Mouse (Mus musculus): ENCODE results near the gene Col7a1. TPM values are rescaled to one million over a fixed set of nuclear protein-coding genes. Genes with fewer than 3 reads are reported as not detected.

Gene Col7a1
- polyA plus RNA-seq, 1 experiment, result 7.9 TPM

- Histone ChIP-seq H3K36me3 (ENCODE audit: control insufficient read depth, insufficient read depth, low read length) (no peaks in the 10 kb centered on the region), H3K27ac (ENCODE audit: control insufficient read depth, insufficient read depth, low read length) (no peak overlapping the region), H3K4me1 (replicated peaks; ENCODE audit: control insufficient read depth, insufficient read depth, low read length) (peaks cover 17% of the 10 kb centered on the region), H3K4me3 (ENCODE audit: control insufficient read depth, insufficient read depth, low read length) (no peak overlapping the region), H3K27me3 (ENCODE audit: control insufficient read depth, insufficient read depth, low read length) (no peaks in the 10 kb centered on the region)
- DNase-seq, result no peak
- WGBS, result 58% methylated on average over 10 of the region's 10 CpGs
- TF ChIP-seq CTCF (IDR thresholded peaks at IDR 0.05; ENCODE audit: borderline replicate concordance, control insufficient read depth, extremely low read depth, insufficient read depth, low read length, poor library complexity) (no peak), POLR2A (IDR thresholded peaks at IDR 0.05; ENCODE audit: control insufficient read depth, extremely low read depth, insufficient read depth, low read length, poor library complexity) (no peak)
These were observed 55.7 kb downstream of the Col7a1 start for GRCm38 (mm10) chr9:109008994-109009635.

- H3K27ac ChIP-seq (ENCODE audit: control insufficient read depth, insufficient read depth, low read length), result no peak overlapping the region
- H3K27me3 ChIP-seq (ENCODE audit: control insufficient read depth, insufficient read depth, low read length), result no peaks in the 10 kb centered on the region
- H3K4me3 ChIP-seq (ENCODE audit: control insufficient read depth, insufficient read depth, low read length), result no peak overlapping the region
- DNase-seq, result no peak
- whole genome bisulfite sequencing, result 13% methylated on average over 17 of the region's 17 CpGs
- TF ChIP-seq CTCF (IDR thresholded peaks at IDR 0.05; ENCODE audit: borderline replicate concordance, control insufficient read depth, extremely low read depth, insufficient read depth, low read length, poor library complexity), result no peak
- TF ChIP-seq POLR2A (IDR thresholded peaks at IDR 0.05; ENCODE audit: control insufficient read depth, extremely low read depth, insufficient read depth, low read length, poor library complexity), result 0 out of 2 replicates have a peak, but pooled peaks have one; percentile 20
- H3K4me1 ChIP-seq (replicated peaks; ENCODE audit: control insufficient read depth, insufficient read depth, low read length), result peaks cover 17% of the 10 kb centered on the region
- no peaks in the 10 kb centered on the region for H3K36me3 ChIP-seq (ENCODE audit: control insufficient read depth, insufficient read depth, low read length)
These were observed 56.4 kb downstream of the Col7a1 start for GRCm38 (mm10) chr9:109009636-109010315.

- WGBS, result 75% methylated on average over 14 of the region's 14 CpGs
- no peaks in the 10 kb centered on the region for H3K27me3 ChIP-seq (ENCODE audit: control insufficient read depth, insufficient read depth, low read length)
- TF ChIP-seq POLR2A (IDR thresholded peaks at IDR 0.05; ENCODE audit: control insufficient read depth, extremely low read depth, insufficient read depth, low read length, poor library complexity), result no peak
- no peak for TF ChIP-seq CTCF (IDR thresholded peaks at IDR 0.05; ENCODE audit: borderline replicate concordance, control insufficient read depth, extremely low read depth, insufficient read depth, low read length, poor library complexity)
- no peak for DNase-seq
- H3K36me3 ChIP-seq (ENCODE audit: control insufficient read depth, insufficient read depth, low read length), result no peaks in the 10 kb centered on the region
- no peak overlapping the region for H3K4me3 ChIP-seq (ENCODE audit: control insufficient read depth, insufficient read depth, low read length)
- peaks cover 17% of the 10 kb centered on the region for H3K4me1 ChIP-seq (replicated peaks; ENCODE audit: control insufficient read depth, insufficient read depth, low read length)
- no peak overlapping the region for H3K27ac ChIP-seq (ENCODE audit: control insufficient read depth, insufficient read depth, low read length)
These were observed 56.9 kb downstream of the Col7a1 start for GRCm38 (mm10) chr9:109010316-109010690.

GRCm38 (mm10) chr9:109015397-109015796 is 62.0 kb downstream of the Col7a1 start:
- no peak overlapping the region for H3K4me3 ChIP-seq (ENCODE audit: control insufficient read depth, insufficient read depth, low read length)
- no peaks in the 10 kb centered on the region for H3K27me3 ChIP-seq (ENCODE audit: control insufficient read depth, insufficient read depth, low read length)
- no peaks in the 10 kb centered on the region for H3K36me3 ChIP-seq (ENCODE audit: control insufficient read depth, insufficient read depth, low read length)
- no peak for DNase-seq
- no peaks in the 10 kb centered on the region; the same call in 1 of the 2 replicates for H3K4me1 ChIP-seq (replicated peaks; ENCODE audit: control insufficient read depth, insufficient read depth, low read length)
- TF ChIP-seq CTCF (IDR thresholded peaks at IDR 0.05; ENCODE audit: borderline replicate concordance, control insufficient read depth, extremely low read depth, insufficient read depth, low read length, poor library complexity), result no peak
- no peak for TF ChIP-seq POLR2A (IDR thresholded peaks at IDR 0.05; ENCODE audit: control insufficient read depth, extremely low read depth, insufficient read depth, low read length, poor library complexity)
- no peak overlapping the region for H3K27ac ChIP-seq (ENCODE audit: control insufficient read depth, insufficient read depth, low read length)
- WGBS, result 95% methylated on average over 8 of the region's 8 CpGs

- H3K4me1 ChIP-seq (replicated peaks; ENCODE audit: control insufficient read depth, insufficient read depth, low read length), result peaks cover 2% of the 10 kb centered on the region; the same call in 1 of the 2 replicates
- no peak for DNase-seq
- 42% methylated on average over 11 of the region's 11 CpGs for WGBS
- no peaks in the 10 kb centered on the region for H3K27me3 ChIP-seq (ENCODE audit: control insufficient read depth, insufficient read depth, low read length)
- H3K27ac ChIP-seq (ENCODE audit: control insufficient read depth, insufficient read depth, low read length), result no peak overlapping the region
- no peaks in the 10 kb centered on the region for H3K36me3 ChIP-seq (ENCODE audit: control insufficient read depth, insufficient read depth, low read length)
- TF ChIP-seq CTCF (IDR thresholded peaks at IDR 0.05; ENCODE audit: borderline replicate concordance, control insufficient read depth, extremely low read depth, insufficient read depth, low read length, poor library complexity) (no peak), POLR2A (IDR thresholded peaks at IDR 0.05; ENCODE audit: control insufficient read depth, extremely low read depth, insufficient read depth, low read length, poor library complexity) (no peak)
- H3K4me3 ChIP-seq (ENCODE audit: control insufficient read depth, insufficient read depth, low read length), result no peak overlapping the region
These were observed 63.7 kb downstream of the Col7a1 start for GRCm38 (mm10) chr9:109016973-109017604.

GRCm38 (mm10) chr9:109021428-109021827 is 68.0 kb downstream of the Col7a1 start:
- no peak overlapping the region for H3K27ac ChIP-seq (ENCODE audit: control insufficient read depth, insufficient read depth, low read length)
- no peak for DNase-seq

More at GRCm38 (mm10) chr9:109021428-109021827, 68.0 kb downstream of the Col7a1 start:
- Histone ChIP-seq H3K27me3 (ENCODE audit: control insufficient read depth, insufficient read depth, low read length) (no peaks in the 10 kb centered on the region), H3K4me3 (ENCODE audit: control insufficient read depth, insufficient read depth, low read length) (no peak overlapping the region), H3K36me3 (ENCODE audit: control insufficient read depth, insufficient read depth, low read length) (no peaks in the 10 kb centered on the region), H3K4me1 (replicated peaks; ENCODE audit: control insufficient read depth, insufficient read depth, low read length) (peaks cover 13% of the 10 kb centered on the region)
- 40% methylated on average over 4 of the region's 4 CpGs for WGBS
- TF ChIP-seq POLR2A (IDR thresholded peaks at IDR 0.05; ENCODE audit: control insufficient read depth, extremely low read depth, insufficient read depth, low read length, poor library complexity) (no peak), CTCF (IDR thresholded peaks at IDR 0.05; ENCODE audit: borderline replicate concordance, control insufficient read depth, extremely low read depth, insufficient read depth, low read length, poor library complexity) (no peak)

Measured in thymus, adult 2 months (tissue).